Mouse (Mus musculus) liver, adult (tissue): Measurements from ENCODE around the gene Kazald1.

ENCODE experiments used
- GATA4 ChIP-seq: IDR thresholded peaks from 2 replicates; pipeline ENCODE4 v1.6.1; 2014; ENCODE audit warnings: mild to moderate bottlenecking, low read length; ENCODE audit not compliant: insufficient replicate concordance

Kazald1 gene

GRCm38 (mm10) chr19:45074580-45075322 is at the start of gene Kazald1:
TSS of gene Kazald1 (plus strand) at chr19:45075241.
- TF ChIP-seq GATA4, result no peak

- TF ChIP-seq GATA4, result no peak
Measured at GRCm38 (mm10) chr19:45025937-45026568, 49.0 kb upstream of the Kazald1 start.

GRCm38 (mm10) chr19:45026958-45027670 is 47.9 kb upstream of the Kazald1 start:
- TF ChIP-seq GATA4, result no peak

GRCm38 (mm10) chr19:45027848-45028247 is 47.2 kb upstream of the Kazald1 start:
- no peak for TF ChIP-seq GATA4

- no peak for TF ChIP-seq GATA4
Measured at GRCm38 (mm10) chr19:45028746-45029145, 46.3 kb upstream of the Kazald1 start.

GRCm38 (mm10) chr19:45029571-45029970 is 45.5 kb upstream of the Kazald1 start:
- TF ChIP-seq GATA4, result no peak

GRCm38 (mm10) chr19:45030111-45030510 is 44.9 kb upstream of the Kazald1 start:
- TF ChIP-seq GATA4, result no peak

GRCm38 (mm10) chr19:45030746-45031693 is 44.0 kb upstream of the Kazald1 start:
- TF ChIP-seq GATA4, result no peak

GRCm38 (mm10) chr19:45031780-45032179 is 43.3 kb upstream of the Kazald1 start:
- TF ChIP-seq GATA4, result no peak

- TF ChIP-seq GATA4, result no peak
Measured at GRCm38 (mm10) chr19:45032570-45033332, 42.3 kb upstream of the Kazald1 start.

- no peak for TF ChIP-seq GATA4
Measured at GRCm38 (mm10) chr19:45036867-45037266, 38.2 kb upstream of the Kazald1 start.

- TF ChIP-seq GATA4, result no peak
Measured at GRCm38 (mm10) chr19:45040214-45040613, 34.8 kb upstream of the Kazald1 start.

GRCm38 (mm10) chr19:45044389-45044927 is 30.6 kb upstream of the Kazald1 start:
- TF ChIP-seq GATA4, result no peak

- TF ChIP-seq GATA4, result no peak
Measured at GRCm38 (mm10) chr19:45045236-45045635, 29.8 kb upstream of the Kazald1 start.
